Mouse (Mus musculus): ENCODE measurements around the gene Nr6a1. TPM values are rescaled to one million over a fixed set of nuclear protein-coding genes. Genes with fewer than 3 reads are reported as not detected.

Nr6a1 gene
- polyA plus RNA-seq, 1 experiment from 2014 or later = 0.94 TPM

DNA sequence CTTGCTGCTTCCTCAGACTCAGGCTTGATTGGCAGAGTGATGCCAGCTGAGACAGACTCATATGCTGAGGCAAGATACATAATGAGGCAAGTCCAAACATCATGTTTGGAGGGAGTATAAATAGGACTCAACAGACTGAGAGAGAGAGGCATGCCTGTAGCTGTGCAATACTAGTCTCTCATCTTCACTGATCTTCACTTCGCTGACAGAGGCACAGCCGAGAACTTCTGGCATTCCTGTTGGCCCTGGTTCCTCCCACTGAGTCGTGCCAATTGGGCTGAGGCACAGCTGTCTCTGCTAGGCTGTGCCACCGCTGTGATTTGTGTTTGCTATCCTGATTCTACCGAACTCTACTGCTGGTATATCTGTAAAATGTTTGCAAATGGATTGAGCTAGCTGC is 21.4 kb downstream of the Nr6a1 start:
- no peaks in the 10 kb centered on the region for H3K4me1 ChIP-seq (ENCODE audit: insufficient read depth, low read length)
- H3K27me3 ChIP-seq (ENCODE audit: insufficient read depth, low read length) = no peaks in the 10 kb centered on the region
- no peak overlapping the region for H3K9ac ChIP-seq (replicated peaks; ENCODE audit: low read length)
- no peaks in the 10 kb centered on the region for H3K9me3 ChIP-seq (ENCODE audit: low read length)
- H3K27ac ChIP-seq (ENCODE audit: low read length) = no peak overlapping the region
- WGBS = 64% methylated on average over 5 of the region's 5 CpGs
- no peaks in the 10 kb centered on the region for H3K36me3 ChIP-seq (ENCODE audit: insufficient read depth, low read length)
- H3K4me2 ChIP-seq (replicated peaks; ENCODE audit: low read depth, low read length) = no peak overlapping the region
- no peak for ATAC-seq (ENCODE audit: low FRiP score, low TSS enrichment)
- no peak overlapping the region for H3K4me3 ChIP-seq (ENCODE audit: low read length)

DNA sequence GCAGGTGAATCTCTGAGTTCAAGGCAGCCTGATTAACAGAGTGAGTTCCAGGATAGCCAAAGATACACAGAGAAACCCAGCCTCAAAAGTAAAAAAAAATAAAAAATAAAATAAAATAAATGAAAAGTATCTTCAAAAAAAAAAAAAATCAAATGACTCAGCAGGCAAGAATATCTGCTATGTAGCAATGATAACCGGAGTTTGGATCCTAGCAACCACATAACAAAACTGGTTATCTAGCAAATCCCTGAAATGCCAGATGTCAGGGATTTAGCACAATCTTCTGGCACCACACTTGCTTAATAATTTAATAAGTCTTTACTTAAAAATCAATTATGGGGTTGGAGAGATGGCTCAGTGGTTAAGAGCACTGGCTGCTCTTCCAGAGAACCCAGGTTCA is 23.2 kb downstream of the Nr6a1 start:
- H3K27me3 ChIP-seq (ENCODE audit: insufficient read depth, low read length) = no peaks in the 10 kb centered on the region
- no peak overlapping the region for H3K4me3 ChIP-seq (ENCODE audit: low read length)
- ATAC-seq (ENCODE audit: low FRiP score, low TSS enrichment) = no peak
- H3K4me2 ChIP-seq (replicated peaks; ENCODE audit: low read depth, low read length) = no peak overlapping the region
- H3K9ac ChIP-seq (replicated peaks; ENCODE audit: low read length) = no peak overlapping the region
- no peaks in the 10 kb centered on the region for H3K4me1 ChIP-seq (ENCODE audit: insufficient read depth, low read length)
- no peaks in the 10 kb centered on the region for H3K9me3 ChIP-seq (ENCODE audit: low read length)
- no peaks in the 10 kb centered on the region for H3K36me3 ChIP-seq (ENCODE audit: insufficient read depth, low read length)
- 88% methylated on average over 1 of the region's 1 CpGs for WGBS
- H3K27ac ChIP-seq (ENCODE audit: low read length) = no peak overlapping the region

DNA sequence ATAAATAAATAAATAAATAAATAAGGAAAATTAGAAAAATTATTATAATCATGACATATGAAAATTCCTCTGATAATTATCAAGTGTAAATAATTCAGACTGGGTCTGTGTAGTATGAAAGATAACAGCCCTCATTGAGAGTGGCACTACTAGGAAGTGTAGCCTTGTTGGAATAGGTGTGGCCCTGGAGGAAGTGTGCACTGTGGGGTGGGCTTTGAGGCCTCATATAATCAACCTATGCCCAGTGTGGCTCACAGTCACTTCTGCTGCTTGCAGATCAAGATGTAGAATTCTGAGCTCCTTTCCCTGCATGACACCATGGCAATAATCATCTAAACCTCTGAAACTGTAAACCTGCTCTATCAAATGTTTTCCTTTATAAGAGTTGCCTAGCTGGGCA is 24.6 kb downstream of the Nr6a1 start:
- Histone ChIP-seq H3K4me3 (ENCODE audit: low read length) (no peak overlapping the region), H3K4me1 (ENCODE audit: insufficient read depth, low read length) (no peaks in the 10 kb centered on the region), H3K9ac (replicated peaks; ENCODE audit: low read length) (no peak overlapping the region), H3K27ac (ENCODE audit: low read length) (no peak overlapping the region), H3K9me3 (ENCODE audit: low read length) (no peaks in the 10 kb centered on the region), H3K4me2 (replicated peaks; ENCODE audit: low read depth, low read length) (no peak overlapping the region), H3K27me3 (ENCODE audit: insufficient read depth, low read length) (no peaks in the 10 kb centered on the region), H3K36me3 (ENCODE audit: insufficient read depth, low read length) (no peaks in the 10 kb centered on the region)
- ATAC-seq (ENCODE audit: low FRiP score, low TSS enrichment) = no peak

DNA sequence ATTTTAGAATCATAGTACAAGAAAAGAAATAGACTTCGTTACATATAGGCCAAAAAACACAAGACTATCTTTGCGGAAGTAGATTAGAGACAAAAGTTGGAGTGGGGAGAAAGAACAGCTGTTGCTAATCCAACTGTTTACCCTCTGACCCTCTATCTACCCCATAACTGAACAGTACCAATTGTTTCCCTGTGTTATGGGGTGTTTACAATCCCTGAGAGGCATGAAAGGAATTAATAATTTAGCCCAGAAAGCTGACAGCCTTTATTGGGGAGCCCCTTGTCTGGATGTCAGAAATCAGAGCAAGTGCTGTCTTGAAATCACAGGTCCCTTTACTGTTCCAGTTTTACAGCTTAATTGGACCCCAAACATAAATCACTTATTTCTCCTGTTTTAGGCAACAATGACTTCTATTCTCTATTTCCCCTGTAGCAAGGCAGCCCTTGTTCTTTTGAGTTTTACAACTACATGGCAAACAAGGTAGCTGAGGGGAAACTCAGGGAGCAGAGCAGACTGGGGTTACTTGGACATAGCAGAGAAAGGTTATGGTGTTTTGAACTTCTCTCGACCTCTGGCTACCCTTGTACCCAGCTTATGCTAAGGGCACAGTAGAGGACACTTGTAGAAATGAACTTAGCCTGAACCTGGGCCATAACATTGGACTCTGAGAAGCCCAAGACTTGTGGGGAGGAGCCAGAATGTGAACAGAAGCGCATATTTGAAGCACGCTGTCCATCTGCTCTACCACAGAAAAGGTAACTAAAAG is 46.4 kb downstream of the Nr6a1 start:
- no peaks in the 10 kb centered on the region for H3K4me1 ChIP-seq (ENCODE audit: insufficient read depth, low read length)
- ATAC-seq (ENCODE audit: low FRiP score, low TSS enrichment) = no peak
- H3K27ac ChIP-seq (ENCODE audit: low read length) = no peak overlapping the region
- H3K27me3 ChIP-seq (ENCODE audit: insufficient read depth, low read length) = no peaks in the 10 kb centered on the region
- H3K9me3 ChIP-seq (ENCODE audit: low read length) = no peaks in the 10 kb centered on the region
- no peak overlapping the region for H3K4me2 ChIP-seq (replicated peaks; ENCODE audit: low read depth, low read length)
- peaks cover 2% of the 10 kb centered on the region; the same call in 1 of the 2 replicates for H3K36me3 ChIP-seq (ENCODE audit: insufficient read depth, low read length)
- 74% methylated on average over 5 of the region's 5 CpGs for WGBS
- no peak overlapping the region for H3K9ac ChIP-seq (replicated peaks; ENCODE audit: low read length)
- no peak overlapping the region for H3K4me3 ChIP-seq (ENCODE audit: low read length)

DNA sequence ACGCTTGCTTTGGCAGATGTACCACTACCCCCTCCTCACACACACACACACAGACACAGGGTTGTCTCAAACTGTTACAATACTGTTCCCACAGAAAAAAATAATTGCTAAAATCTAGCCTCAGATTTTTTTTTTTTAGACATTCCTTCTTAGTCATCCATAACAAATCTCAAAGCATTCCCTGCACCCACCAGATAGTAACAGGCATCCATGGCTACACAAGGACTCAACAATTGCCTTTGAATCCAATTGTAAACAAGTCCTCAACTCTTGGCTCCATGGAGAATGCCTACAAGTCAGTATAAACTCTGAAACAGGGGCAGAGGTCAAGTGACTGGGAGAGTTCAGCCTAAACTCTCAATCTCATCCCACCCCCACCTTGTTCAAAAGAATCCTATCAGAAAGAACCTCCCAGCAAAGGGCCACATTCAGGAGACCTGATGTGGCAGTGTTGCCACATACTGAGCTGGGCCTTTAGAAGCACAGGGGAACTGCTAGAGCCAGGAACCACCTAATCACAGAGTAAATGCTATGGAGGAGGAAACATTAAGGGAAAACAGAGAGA is 52.9 kb downstream of the Nr6a1 start:
- 69% methylated on average over 1 of the region's 1 CpGs for WGBS
- H3K4me3 ChIP-seq (ENCODE audit: low read length) = no peak overlapping the region
- H3K27ac ChIP-seq (ENCODE audit: low read length) = no peak overlapping the region
- no peak overlapping the region for H3K9ac ChIP-seq (replicated peaks; ENCODE audit: low read length)
- H3K27me3 ChIP-seq (ENCODE audit: insufficient read depth, low read length) = no peaks in the 10 kb centered on the region
- no peaks in the 10 kb centered on the region for H3K4me1 ChIP-seq (ENCODE audit: insufficient read depth, low read length)
- H3K4me2 ChIP-seq (replicated peaks; ENCODE audit: low read depth, low read length) = no peak overlapping the region
- H3K9me3 ChIP-seq (ENCODE audit: low read length) = no peaks in the 10 kb centered on the region
- no peak for ATAC-seq (ENCODE audit: low FRiP score, low TSS enrichment)
- peaks cover 2% of the 10 kb centered on the region; the same call in 1 of the 2 replicates for H3K36me3 ChIP-seq (ENCODE audit: insufficient read depth, low read length)

DNA sequence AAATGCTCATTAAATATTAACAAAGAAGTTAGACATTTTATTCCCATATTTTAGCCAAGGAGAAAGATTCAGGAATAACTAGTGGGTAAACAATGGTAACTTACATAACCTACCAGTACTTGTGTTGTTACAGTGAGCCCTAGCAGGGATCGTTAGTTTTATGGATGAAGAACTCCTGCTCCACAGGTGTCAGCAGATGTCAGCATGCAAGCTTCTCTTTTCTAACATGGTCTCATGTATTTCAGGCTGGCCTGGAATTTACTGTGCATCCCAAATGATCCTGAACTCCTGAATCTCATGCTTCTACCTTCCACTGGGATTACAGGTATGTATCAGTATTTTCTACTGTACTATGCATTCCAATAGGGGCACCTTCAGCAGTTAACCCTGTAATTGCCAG is 54.8 kb downstream of the Nr6a1 start:
- Histone ChIP-seq H3K9ac (replicated peaks; ENCODE audit: low read length) (no peak overlapping the region), H3K9me3 (ENCODE audit: low read length) (no peaks in the 10 kb centered on the region), H3K27ac (ENCODE audit: low read length) (no peak overlapping the region), H3K4me3 (ENCODE audit: low read length) (no peak overlapping the region), H3K27me3 (ENCODE audit: insufficient read depth, low read length) (no peaks in the 10 kb centered on the region), H3K4me1 (ENCODE audit: insufficient read depth, low read length) (no peaks in the 10 kb centered on the region), H3K36me3 (ENCODE audit: insufficient read depth, low read length) (peaks cover 2% of the 10 kb centered on the region; the same call in 1 of the 2 replicates), H3K4me2 (replicated peaks; ENCODE audit: low read depth, low read length) (no peak overlapping the region)
- WGBS = 44% methylated on average over 1 of the region's 1 CpGs
- ATAC-seq (ENCODE audit: low FRiP score, low TSS enrichment) = no peak

DNA sequence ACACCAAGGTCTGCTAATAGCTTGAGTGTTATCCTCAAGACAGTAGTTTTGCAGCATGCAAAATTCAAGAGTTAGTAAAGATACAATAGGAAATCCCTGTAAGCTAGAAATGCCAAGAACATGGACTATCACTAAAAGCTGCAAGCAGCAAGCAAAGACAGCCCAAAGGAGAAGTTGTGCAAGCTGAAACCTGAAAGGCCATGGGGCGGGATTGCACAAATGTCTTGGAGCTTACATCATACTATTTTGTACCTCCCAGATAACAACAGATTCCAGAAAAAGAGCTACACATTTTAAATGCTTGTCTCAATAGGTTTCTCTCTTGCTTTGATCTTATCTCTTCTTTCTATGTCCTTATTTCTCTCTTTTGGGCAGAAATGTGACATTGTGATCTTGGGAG is 60.8 kb downstream of the Nr6a1 start:
- 76% methylated on average over 1 of the region's 1 CpGs for WGBS
- H3K27ac ChIP-seq (ENCODE audit: low read length) = no peak overlapping the region
- no peak overlapping the region for H3K4me3 ChIP-seq (ENCODE audit: low read length)
- no peaks in the 10 kb centered on the region for H3K27me3 ChIP-seq (ENCODE audit: insufficient read depth, low read length)
- no peaks in the 10 kb centered on the region for H3K9me3 ChIP-seq (ENCODE audit: low read length)
- 0 out of 2 replicates have a peak, but pooled peaks cover 3% of the 10 kb centered on the region for H3K36me3 ChIP-seq (ENCODE audit: insufficient read depth, low read length)
- H3K4me2 ChIP-seq (replicated peaks; ENCODE audit: low read depth, low read length) = no peak overlapping the region
- ATAC-seq (ENCODE audit: low FRiP score, low TSS enrichment) = no peak
- H3K9ac ChIP-seq (replicated peaks; ENCODE audit: low read length) = no peak overlapping the region
- no peaks in the 10 kb centered on the region for H3K4me1 ChIP-seq (ENCODE audit: insufficient read depth, low read length)

DNA sequence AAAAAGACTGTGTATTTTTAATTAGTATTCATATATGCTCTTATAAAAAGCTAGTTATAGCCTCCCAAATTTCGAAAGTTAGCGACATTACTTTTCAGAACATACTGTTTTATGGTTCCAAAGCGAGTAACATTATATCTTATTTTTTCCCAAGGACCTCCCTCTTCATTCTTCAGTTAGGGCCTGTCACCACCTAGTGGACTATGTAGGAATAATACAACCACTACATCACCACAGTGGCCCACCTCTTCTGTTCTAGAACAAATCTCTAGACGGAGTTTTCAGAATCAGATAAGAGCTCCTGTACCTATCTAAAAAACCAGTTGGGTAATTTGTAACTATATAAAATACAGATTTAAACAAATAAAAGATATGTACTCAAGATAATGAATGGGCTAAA is 63.5 kb downstream of the Nr6a1 start:
- Histone ChIP-seq H3K27ac (ENCODE audit: low read length) (no peak overlapping the region), H3K9ac (replicated peaks; ENCODE audit: low read length) (no peak overlapping the region), H3K4me2 (replicated peaks; ENCODE audit: low read depth, low read length) (no peak overlapping the region), H3K27me3 (ENCODE audit: insufficient read depth, low read length) (no peaks in the 10 kb centered on the region), H3K4me1 (ENCODE audit: insufficient read depth, low read length) (no peaks in the 10 kb centered on the region), H3K9me3 (ENCODE audit: low read length) (no peaks in the 10 kb centered on the region), H3K4me3 (ENCODE audit: low read length) (no peak overlapping the region), H3K36me3 (ENCODE audit: insufficient read depth, low read length) (0 out of 2 replicates have a peak, but pooled peaks cover 3% of the 10 kb centered on the region)
- ATAC-seq (ENCODE audit: low FRiP score, low TSS enrichment) = peak; percentile 59; the same call in 1 of the 2 replicates
- 48% methylated on average over 4 of the region's 4 CpGs for WGBS

DNA sequence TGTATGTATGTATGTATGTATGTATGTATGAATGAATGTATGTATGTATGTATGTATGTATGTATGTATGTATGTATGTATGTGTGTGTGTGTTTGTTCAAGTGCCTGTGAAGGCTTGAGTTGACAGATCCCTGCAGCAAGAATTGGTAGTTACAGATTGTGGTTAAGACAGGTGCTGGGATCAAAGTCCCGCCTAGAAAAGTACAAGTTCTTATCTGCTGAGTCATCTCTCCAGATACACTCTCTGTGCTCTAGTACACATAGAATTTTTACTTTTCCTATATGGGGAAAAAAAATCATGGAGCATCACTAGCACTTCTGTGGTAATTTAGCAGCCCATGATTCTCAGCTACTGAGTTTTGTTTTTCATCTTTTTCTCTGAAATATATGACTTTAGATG is 75.7 kb downstream of the Nr6a1 start:
- Histone ChIP-seq H3K4me2 (replicated peaks; ENCODE audit: low read depth, low read length) (no peak overlapping the region), H3K4me1 (ENCODE audit: insufficient read depth, low read length) (no peaks in the 10 kb centered on the region), H3K9me3 (ENCODE audit: low read length) (no peaks in the 10 kb centered on the region), H3K9ac (replicated peaks; ENCODE audit: low read length) (no peak overlapping the region), H3K27me3 (ENCODE audit: insufficient read depth, low read length) (no peaks in the 10 kb centered on the region), H3K36me3 (ENCODE audit: insufficient read depth, low read length) (0 out of 2 replicates have a peak, but pooled peaks cover 5% of the 10 kb centered on the region), H3K27ac (ENCODE audit: low read length) (no peak overlapping the region), H3K4me3 (ENCODE audit: low read length) (no peak overlapping the region)
- ATAC-seq (ENCODE audit: low FRiP score, low TSS enrichment) = no peak
- 93% methylated on average over 1 of the region's 1 CpGs for WGBS

DNA sequence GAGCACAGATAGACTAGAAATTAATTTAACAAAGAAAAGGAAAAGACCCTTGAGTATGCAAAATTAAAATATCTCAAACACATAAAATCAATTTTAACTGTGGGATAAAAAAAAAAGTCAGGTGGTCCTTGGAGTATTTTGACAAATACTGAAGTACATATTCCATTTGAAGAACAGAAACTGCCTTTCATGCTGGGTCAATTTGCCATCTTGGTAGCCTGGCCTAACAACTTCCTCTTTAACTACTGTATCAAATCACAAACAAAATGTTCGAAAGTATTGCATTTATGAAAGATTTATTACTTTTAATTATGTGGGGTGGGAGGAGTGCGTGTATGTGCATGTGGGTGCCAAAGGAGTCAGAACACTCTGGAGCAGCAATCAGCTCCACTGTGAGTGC is 81.2 kb downstream of the Nr6a1 start:
- 78% methylated on average over 2 of the region's 2 CpGs for WGBS
- Histone ChIP-seq H3K9me3 (ENCODE audit: low read length) (no peaks in the 10 kb centered on the region), H3K36me3 (ENCODE audit: insufficient read depth, low read length) (0 out of 2 replicates have a peak, but pooled peaks cover 3% of the 10 kb centered on the region), H3K4me1 (ENCODE audit: insufficient read depth, low read length) (no peaks in the 10 kb centered on the region), H3K4me3 (ENCODE audit: low read length) (no peak overlapping the region), H3K27me3 (ENCODE audit: insufficient read depth, low read length) (no peaks in the 10 kb centered on the region), H3K9ac (replicated peaks; ENCODE audit: low read length) (no peak overlapping the region), H3K4me2 (replicated peaks; ENCODE audit: low read depth, low read length) (no peak overlapping the region), H3K27ac (ENCODE audit: low read length) (no peak overlapping the region)
- ATAC-seq (ENCODE audit: low FRiP score, low TSS enrichment) = no peak
